Mouse (Mus musculus) myocyte (in vitro differentiated cells): ENCODE data around the gene Mmrn2.

Experiments used
- CEBPB ChIP-seq: IDR thresholded peaks from 2 replicates; pipeline ENCODE4 v1.6.1; 2011; ENCODE audit warnings: mild to moderate bottlenecking, moderate library complexity; ENCODE audit not compliant: poor library complexity, insufficient read depth, severe bottlenecking
- E2F4 ChIP-seq: IDR thresholded peaks from one replicate; pipeline ENCODE4 v1.6.1; 2011; ENCODE audit warnings: mild to moderate bottlenecking, control low read depth, moderate library complexity; ENCODE audit not compliant: insufficient read depth
- MAX ChIP-seq: IDR thresholded peaks from one replicate; pipeline ENCODE4 v1.6.1; 2011; ENCODE audit warnings: low read depth, mild to moderate bottlenecking, control low read depth
- MYOD1 ChIP-seq, 3 experiments: IDR thresholded peaks; one replicate each; pipeline ENCODE4 v1.6.1; 2011; ENCODE audit warnings: control low read depth in 2 of 3, low read depth in 2 of 3, mild to moderate bottlenecking in 2 of 3, moderate library complexity in 1 of 3; ENCODE audit not compliant: insufficient read length in 2 of 3, control insufficient read depth in 1 of 3
- MYOG ChIP-seq, 3 experiments: IDR thresholded peaks; one replicate each; pipeline ENCODE4 v1.6.1; 2011; ENCODE audit warnings: control low read depth in 2 of 3, low read depth in 2 of 3, mild to moderate bottlenecking in 2 of 3; ENCODE audit not compliant: insufficient read length in 2 of 3, control insufficient read depth in 1 of 3, insufficient read depth in 1 of 3
- POLR2A ChIP-seq: IDR thresholded peaks from one replicate; pipeline ENCODE4 v1.6.1; 2011; ENCODE audit warnings: low read depth, mild to moderate bottlenecking, control low read depth, moderate library complexity; ENCODE audit not compliant: insufficient read length
- POLR2AphosphoS2 ChIP-seq: IDR thresholded peaks from one replicate; pipeline ENCODE4 v1.6.1; 2011; ENCODE audit warnings: low read depth, control low read depth; ENCODE audit not compliant: insufficient read length
- REST ChIP-seq: IDR thresholded peaks from one replicate; pipeline ENCODE4 v1.6.1; 2011; ENCODE audit warnings: mild to moderate bottlenecking, control low read depth, moderate library complexity; ENCODE audit not compliant: insufficient read depth, insufficient read length
- SRF ChIP-seq: IDR thresholded peaks from one replicate; pipeline ENCODE4 v1.6.1; 2011; ENCODE audit warnings: low read depth; ENCODE audit not compliant: control insufficient read depth, insufficient read length
- TCF12 ChIP-seq: IDR thresholded peaks from one replicate; pipeline ENCODE4 v1.6.1; 2011; ENCODE audit warnings: mild to moderate bottlenecking, control low read depth; ENCODE audit not compliant: poor library complexity, insufficient read depth, severe bottlenecking
- TCF3 ChIP-seq: IDR thresholded peaks from one replicate; pipeline ENCODE4 v1.6.1; 2011; ENCODE audit warnings: low read depth, control low read depth; ENCODE audit not compliant: insufficient read length
- USF1 ChIP-seq: IDR thresholded peaks from one replicate; pipeline ENCODE4 v1.6.1; 2011; ENCODE audit warnings: low read depth, mild to moderate bottlenecking, control low read depth, moderate library complexity

- TF ChIP-seq REST (no peak), POLR2A (no peak), E2F4 (no peak), CEBPB (no peak), USF1 (no peak), MAX (no peak), SRF (no peak), POLR2AphosphoS2 (peak; percentile 76), MYOG (IDR thresholded peaks at IDR 0.05; ENCODE audit: control insufficient read depth in 1 of 3, insufficient read depth in 1 of 3, insufficient read length in 2 of 3, low read depth in 2 of 3) (no peak), TCF3 (no peak), TCF12 (no peak), MYOD1 (IDR thresholded peaks at IDR 0.05; ENCODE audit: control insufficient read depth in 1 of 3, insufficient read length in 2 of 3, low read depth in 2 of 3) (no peak)
Measured at GRCm38 (mm10) chr14:34345771-34346566, 29.3 kb upstream of the Mmrn2 start.
